Mouse (Mus musculus): ENCODE results near the gene Rit1. TPM values are rescaled to one million over a fixed set of nuclear protein-coding genes. Genes with fewer than 3 reads are reported as not detected.
"Not testable (repeated sequence)": the region's sequence is repeated elsewhere in the genome, so short reads cannot be mapped to it uniquely, and the experiment has no call there.

Gene Rit1
- 10 to 100 TPM; 47.9 to 51.3 TPM for total RNA-seq (2021)

DNA sequence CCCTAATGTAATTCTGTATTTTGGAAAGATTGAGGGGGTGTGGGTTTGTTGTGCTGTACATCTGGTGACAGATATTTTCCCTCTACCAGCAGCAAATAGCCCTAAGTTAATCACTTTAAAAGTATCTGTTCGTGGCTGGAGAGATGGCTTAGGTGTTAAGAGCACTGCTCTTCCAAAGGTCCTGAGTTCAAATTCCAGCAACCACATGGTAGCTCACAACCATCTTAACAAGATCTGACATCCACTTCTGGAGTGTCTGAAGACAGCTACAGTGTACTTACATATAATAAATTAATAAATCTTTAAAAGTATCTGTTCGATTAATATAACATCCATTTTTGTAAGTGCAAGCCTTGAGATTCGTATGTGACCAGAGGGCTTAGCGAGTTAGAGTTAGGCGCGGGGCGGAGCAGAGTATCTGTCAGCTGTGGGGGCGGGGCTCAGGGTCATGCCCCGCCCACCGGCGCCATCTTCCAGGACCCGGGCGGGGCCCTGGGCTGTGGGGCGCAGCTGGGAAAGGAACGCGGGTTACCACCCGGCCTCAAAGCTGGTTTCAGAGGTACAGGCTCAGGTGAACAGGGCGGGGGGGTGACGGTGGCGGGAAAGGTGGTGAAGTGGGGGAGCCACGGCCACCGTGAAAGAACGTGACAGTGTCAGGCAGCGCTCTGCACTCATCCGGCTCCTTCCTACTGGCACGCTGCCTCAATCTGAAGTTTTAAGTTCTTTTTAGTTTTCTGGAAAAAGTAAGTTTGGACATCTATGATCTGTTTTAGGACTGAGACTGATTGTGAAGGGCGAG is at the start of gene Rit1:
Gene Rit1 (plus strand): TSS at position 440 of the 799 bp plus-strand sequence.
- DNase-seq (ENCODE audit: low spot score in 2 of 2) = peak; percentile 72 to 76
- intact Hi-C loops (cut with DNase I) = no loop called here

DNA sequence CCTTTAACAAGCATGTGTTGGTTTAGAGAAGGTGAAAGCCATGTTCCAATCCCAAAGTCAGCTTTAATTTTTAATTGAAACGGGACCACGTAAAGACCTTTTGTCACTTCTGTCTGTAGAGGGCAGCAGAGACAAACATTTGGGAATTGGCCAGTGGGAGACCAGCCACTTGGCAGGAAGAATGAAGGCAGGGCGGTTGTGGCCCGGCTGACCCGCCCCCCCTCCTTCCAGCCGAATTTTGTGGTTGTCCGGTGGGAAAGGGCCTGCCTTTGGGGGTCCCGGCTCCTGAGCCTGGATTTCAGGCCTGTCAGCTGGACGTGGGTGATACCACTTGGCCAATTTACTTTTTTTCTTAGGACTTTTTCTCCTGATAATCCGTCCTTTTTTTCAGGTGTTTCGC is 39.2 kb upstream of the Rit1 start:
- peak in 1 of 2 experiments; percentile 37 for DNase-seq (ENCODE audit: low spot score in 2 of 2)
- intact Hi-C loops (cut with DNase I) = no loop called here

DNA sequence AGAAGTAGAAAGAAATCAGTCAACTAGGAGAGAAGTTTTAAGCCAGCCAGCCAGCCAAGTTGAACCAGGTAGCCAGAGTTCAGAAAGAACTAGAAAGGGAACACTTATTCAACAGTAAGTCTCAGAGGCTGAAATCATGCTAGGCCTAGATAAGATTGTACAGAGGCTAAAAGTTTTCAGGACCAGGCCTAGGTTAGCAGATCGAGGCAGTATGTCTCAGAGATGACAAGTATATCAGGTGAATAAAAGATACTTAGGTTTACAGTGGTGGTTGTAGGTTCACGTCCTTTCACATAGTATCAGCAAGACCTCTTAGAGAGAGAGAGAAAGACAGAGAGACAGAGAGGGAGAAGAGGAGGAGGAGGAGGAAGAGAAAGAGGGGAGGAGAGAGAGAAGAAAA is 32.8 kb upstream of the Rit1 start:
- intact Hi-C loops (cut with DNase I) = no loop called here
- DNase-seq (ENCODE audit: low spot score in 2 of 2) = no peak

DNA sequence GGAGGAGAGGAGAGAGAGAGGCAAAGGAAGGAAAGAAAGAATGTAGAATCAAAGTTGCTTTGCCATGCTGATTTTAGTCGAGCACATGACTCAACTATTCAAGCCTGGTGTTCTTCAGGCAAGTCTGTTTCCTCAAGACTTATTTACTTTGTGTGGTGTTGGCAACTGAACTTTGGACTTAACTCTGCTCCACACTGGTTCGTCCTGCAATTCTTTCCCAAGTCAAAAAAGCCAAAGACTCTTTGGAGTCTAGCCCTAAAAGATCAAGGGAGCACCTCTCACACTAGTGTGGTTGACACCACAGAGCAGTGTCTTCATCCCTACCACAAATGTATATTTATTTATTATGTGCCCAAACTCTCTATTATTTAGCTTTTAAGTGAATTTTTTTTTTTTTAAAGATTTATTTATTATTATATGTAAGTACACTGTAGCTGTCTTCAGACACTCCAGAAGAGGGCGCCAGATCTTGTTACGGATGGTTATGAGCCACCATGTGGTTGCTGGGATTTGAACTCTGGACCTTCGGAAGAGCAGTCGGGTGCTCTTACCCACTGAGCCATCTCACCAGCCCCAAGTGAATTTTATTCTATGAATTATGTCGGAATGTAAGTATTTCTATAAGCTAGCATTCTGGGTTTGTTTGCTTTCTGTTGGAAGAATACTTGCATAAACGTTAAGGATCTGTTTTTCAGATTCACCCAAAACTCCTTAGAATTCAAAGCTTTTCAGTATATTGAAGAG is 32.2 kb upstream of the Rit1 start:
- intact Hi-C loops (cut with DNase I) = no loop called here
- DNase-seq (ENCODE audit: low spot score in 2 of 2) = no peak

DNA sequence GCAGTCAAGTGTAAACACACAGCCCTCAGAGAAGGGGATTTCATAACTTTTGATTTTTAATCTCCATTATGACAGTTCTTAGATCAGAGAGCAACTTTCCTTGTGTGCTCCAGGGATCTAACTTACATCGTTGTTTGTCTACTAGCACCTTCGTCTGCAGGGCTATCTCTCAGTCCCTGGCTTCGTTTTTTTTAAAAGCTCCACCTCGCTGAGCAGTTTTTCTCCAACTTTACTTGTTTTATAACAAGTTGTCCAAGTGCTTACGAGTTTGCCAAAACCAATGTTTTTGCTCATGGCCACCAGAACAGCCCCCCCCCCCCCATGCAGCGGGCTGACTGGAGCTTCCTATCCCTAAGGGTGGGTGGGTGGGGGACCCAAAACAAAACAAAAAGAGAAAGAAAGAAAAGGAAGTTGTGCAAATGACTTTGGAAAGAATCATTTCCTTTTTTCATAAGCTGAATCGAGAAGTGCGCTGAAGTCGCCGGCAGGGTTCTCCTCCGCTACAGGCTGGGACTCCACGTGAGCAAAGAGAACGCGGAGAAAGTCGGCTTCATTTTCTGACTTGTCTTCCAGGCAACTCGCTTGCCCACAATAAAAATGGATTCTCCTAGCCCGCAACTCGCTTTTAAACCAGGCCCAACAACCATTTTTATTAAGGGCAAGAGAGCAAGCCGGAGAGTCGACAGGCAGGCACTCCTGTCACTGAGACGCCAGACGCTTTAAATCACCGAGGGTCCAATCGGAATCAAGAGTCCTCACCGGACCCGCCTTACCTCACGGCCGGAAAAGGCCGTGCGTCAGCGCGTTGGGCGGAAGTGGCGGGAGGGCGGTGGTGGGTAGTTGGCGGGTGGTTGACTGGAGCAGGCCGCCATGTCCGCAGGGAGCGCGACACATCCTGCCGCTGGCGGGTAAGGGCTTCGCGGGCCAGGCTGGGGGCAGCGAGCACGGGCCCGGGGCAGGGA is 31.4 kb upstream of the Rit1 start, which contains the start of gene Khdc4:
Gene Khdc4 (plus strand): TSS at position 824 of the 962 bp plus-strand sequence.
- DNase-seq (ENCODE audit: low spot score in 2 of 2) = peak; percentile 97 to 98
- intact Hi-C loops (cut with DNase I) = no loop called here

DNA sequence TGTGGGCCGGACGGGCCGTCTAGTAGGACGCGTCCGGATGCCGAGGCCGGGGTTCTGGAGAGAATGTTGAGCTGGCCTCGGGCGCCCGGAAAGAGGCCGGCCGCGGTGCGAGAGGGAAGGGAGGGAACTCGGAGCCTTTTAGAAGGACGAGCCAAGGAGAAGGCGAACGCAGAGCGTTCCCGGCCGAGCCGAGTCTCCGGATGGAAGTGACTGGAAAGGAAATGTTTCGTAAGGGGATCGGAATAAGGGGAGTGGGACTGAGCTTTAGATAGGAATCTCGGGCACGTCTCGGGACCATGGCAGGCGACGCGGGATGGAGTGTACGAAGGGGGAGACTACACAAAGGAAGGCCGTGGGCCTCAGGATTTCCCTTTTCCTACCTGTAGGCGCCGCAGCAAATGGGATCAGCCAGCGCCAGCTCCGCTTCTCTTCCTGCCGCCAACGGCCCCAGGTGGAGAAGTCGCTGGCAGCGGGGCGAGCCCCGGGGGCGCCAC is 30.6 kb upstream of the Rit1 start:
- intact Hi-C loops (cut with DNase I) = no loop called here

DNA sequence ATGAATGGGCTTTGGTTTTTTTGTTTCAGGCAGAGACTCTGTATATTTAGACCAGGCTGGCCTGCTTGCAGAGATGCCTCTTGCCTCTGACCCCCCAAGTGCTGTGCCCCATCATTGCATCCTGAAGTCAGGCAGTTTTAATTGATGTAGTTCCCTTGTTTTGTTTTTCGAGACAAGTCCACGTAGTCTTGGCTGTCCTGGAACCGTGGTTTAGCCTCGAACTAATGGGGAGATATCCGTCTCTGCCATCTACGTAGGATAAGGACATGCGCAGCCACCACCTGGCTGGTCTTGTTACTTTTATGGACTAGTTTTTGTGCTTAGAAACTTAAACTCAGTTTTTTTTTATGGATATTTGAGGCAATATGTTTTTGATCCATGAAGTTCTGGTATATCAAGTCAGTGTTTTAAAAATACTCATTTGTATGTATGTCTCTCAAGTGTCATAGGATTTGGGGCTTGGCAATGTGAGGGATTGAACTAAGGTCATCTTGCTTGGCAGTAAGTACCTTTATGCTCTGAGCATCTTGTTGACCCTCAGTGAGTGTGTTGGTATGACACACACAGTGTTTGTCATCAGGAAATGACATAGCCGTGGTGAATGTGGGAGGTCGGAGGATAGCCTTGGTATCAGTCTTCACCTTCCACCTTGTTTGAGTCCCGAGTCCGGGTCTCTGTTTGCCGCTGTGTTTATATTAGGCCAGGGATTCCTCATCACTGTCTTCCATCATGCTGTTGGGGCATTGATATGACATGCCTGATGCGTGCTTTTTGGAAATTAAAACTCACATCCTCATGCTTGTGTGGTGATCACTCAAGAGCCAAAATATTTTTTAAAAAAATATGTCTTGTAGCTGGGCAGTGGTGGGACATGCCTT is 29.7 kb upstream of the Rit1 start:
- DNase-seq (ENCODE audit: low spot score in 2 of 2) = no peak
- intact Hi-C loops (cut with DNase I) = no loop called here

More for the DNA sequence above, 30.6 kb upstream of the Rit1 start:
- no peak for DNase-seq (ENCODE audit: low spot score in 2 of 2)

DNA sequence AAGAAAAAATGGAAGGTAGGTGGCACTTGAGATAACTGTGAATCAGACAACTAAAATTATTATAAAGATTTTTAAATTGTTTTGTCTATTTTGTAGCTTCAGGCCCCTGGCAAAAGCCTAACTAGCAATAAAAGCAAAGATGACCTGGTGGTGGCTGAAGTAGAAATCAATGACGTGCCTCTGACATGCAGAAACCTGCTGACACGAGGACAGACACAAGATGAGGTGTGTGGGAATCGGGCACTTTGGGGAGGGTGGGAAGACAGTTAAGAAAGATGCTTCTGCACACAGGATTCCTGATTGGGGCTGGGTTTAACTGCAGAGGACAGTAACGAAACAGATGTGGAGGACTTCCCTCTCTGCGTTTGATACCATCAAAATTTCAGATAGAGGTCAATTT is 27.6 kb upstream of the Rit1 start:
- DNase-seq (ENCODE audit: low spot score in 2 of 2) = no peak
- intact Hi-C loops (cut with DNase I) = no loop called here

DNA sequence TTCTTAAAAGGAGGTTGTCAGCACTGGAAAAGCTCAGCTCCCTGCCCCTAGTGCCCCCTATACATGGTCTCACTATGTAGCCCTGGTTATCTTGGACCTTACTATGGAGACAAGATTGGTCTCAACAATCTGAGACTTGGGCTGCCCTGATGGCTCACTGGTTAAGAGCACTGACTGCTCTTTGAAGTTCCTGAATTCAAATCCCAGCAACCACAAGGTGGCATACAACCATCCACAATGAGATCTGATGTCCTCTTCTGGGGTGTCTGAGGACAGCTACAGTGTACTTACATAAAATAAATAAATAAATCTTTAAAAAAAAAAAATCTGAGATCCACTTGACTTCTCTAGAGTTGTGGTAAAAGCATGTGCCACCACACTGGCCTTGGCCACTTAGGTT is 21.1 kb upstream of the Rit1 start:
- intact Hi-C loops (cut with DNase I) = no loop called here
- no peak for DNase-seq (ENCODE audit: low spot score in 2 of 2)

DNA sequence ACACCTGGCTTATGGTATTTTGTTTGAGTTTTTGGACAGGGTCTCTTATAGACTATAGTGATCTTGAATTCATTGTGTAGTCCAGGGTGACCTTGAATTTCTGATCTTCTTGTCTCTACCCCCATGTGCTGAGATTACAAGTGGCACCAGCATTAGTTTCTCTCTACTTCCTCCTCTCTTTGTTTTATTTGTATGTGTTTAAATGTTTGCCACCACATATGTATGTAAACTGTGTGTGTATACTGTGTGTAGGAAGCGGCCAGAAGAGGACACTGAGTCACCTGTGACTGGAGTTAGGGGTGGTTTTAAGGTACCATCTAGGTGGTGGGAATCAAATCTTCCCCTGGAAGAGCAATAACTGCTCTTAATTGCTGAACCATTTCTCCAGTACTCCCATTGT is 18.6 kb upstream of the Rit1 start:
- intact Hi-C loops (cut with DNase I) = no loop called here
- no peak for DNase-seq (ENCODE audit: low spot score in 2 of 2)

DNA sequence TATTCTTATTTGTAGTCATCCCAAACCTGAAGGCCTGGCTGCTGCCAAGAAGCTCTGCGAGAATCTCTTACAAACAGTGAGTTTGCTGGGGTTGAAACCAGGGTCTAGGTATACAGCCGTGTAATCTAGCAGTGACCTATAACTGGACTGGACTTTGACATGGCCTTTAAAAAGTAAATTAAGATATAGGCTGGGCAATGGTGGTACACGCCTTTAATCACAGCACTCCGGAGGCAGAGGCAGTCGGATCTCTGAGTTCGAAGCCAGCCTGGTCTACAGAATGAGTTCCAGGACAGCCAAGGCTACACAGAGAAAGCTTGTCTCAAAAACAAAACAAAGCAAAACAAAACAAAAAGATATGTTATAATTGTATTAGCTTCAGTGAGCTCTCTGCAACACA is 17.8 kb upstream of the Rit1 start:
- no peak for DNase-seq (ENCODE audit: low spot score in 2 of 2)
- intact Hi-C loops (cut with DNase I) = no loop called here

DNA sequence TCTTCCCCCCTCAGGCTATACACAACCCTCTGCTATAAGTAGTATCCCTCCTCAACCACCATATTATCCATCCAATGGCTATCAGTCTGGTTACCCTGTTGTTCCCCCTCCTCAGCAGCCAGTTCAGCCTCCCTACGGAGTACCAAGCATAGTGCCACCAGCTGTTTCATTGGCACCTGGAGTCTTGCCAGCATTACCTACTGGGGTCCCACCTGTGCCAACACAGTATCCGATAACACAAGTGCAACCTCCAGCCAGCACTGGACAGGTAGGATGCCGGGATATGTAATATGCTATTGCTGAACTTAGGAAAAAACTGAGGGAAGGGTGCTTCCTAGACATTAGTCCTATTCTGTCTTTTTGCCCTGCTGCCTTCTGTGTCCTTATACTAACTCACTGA is 16.4 kb upstream of the Rit1 start:
- intact Hi-C loops (cut with DNase I) = no loop called here
- no peak for DNase-seq (ENCODE audit: low spot score in 2 of 2)

DNA sequence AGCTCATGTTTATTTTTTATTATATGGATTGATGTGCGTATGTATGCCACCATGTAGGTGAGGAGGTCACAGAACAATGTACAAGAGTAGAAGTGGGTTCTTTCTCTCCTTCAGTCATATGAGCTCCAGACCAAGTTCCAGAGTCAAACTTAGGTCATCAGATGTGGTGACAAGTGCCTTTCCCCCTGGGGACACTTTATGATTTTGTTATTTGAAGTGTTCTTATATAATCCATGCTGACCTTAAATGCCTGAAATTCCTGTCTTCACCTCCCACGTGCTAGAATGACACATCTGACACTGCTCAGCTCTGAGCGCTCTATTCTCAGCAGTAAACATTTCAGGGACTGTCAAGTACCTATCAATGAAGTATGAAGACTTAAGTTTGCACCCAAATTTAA is 15.4 kb upstream of the Rit1 start:
- intact Hi-C loops (cut with DNase I) = no loop called here
- no peak for DNase-seq (ENCODE audit: low spot score in 2 of 2)

DNA sequence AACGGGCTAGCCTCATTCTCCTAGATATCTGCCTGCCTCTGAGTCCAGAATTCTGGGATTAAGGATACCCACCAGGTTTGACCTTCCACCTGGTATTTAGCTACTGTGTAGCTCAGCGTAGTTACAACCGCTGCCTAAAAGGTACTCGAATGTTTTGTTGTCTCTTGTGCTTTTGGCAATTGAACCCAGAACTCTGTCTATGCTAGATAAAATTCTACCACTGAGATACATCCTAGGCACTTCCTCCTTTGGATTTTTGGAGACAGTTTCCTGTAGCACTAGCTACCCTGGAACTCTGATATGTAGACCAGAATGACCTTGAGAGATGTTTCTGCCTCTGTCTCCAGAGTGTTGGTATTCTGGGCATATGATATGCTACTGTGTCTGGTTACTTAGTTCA is 2.9 kb upstream of the Rit1 start:
- no peak for DNase-seq (ENCODE audit: low spot score in 2 of 2)
- intact Hi-C loops (cut with DNase I) = no loop called here

DNA sequence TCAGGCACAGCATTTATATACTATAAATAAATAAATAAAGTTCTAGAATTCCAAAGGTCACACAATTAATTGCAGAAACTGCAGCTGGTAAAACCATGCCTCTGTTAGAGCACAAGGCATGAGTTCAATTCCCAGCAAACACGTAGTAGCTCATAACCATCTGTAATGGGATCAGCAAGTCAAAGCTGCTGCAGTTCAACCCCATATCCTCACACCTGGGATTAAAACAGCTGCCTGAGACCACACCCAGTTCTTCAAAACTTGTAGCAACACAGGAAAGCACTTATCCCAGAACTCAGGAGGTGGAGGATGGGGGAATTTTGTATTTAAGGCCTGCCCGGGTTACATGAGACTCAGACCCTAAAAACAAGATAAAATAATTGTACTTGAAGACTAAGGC is 1.9 kb upstream of the Rit1 start:
- intact Hi-C loops (cut with DNase I) = no loop called here
- DNase-seq (ENCODE audit: low spot score in 2 of 2) = no peak

DNA sequence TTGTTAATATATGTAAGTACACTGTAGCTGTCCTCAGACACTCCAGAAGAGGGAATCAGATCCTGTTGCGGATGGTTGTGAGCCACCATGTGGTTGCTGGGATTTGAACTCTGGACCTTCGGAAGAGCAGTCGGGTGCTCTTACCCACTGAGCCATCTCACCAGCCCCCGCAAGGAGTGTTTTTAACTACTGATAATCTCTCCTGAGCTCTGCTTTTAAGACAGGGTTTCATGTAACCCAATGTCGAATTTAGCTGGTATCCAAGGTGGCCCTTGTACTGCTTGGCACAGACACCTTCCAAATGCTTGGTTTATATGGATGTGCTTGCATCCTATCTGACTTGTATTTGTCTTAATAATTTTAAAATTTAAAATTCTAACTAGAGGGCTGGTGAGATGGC is 922 bp upstream of the Rit1 start:
- intact Hi-C loops (cut with DNase I); DNase-seq (ENCODE audit: low spot score in 2 of 2): not testable (repeated sequence)

DNA sequence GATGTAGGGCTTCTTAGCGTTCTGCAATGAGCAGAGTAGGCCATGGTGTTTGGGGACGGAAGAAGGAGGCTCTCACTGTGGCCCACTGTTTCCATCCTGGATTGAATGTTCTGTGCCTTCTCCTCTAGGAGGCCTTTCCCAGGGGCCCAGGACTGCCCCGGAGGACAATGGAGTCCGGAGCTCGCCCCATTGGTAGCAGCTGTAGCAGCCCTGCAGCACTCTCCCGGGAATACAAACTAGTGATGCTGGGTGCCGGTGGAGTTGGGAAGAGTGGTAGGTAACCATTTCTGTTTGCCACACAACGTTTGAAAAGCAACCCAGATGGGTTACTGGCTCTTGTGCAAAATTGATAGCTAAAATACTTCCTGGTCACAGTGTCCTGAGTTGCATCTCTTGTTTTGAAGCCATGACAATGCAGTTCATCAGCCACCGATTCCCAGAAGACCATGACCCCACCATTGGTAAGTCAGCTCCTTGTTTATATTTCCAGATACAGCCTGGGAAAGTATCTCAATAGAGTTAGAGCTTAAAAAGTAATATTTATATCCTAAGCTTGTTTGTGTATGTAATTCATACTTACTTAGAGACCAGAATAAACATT is 660 bp downstream of the Rit1 start:
- DNase-seq (ENCODE audit: low spot score in 2 of 2) = peak in 1 of 2 experiments; percentile 40
- intact Hi-C loops (cut with DNase I) = no loop called here

DNA sequence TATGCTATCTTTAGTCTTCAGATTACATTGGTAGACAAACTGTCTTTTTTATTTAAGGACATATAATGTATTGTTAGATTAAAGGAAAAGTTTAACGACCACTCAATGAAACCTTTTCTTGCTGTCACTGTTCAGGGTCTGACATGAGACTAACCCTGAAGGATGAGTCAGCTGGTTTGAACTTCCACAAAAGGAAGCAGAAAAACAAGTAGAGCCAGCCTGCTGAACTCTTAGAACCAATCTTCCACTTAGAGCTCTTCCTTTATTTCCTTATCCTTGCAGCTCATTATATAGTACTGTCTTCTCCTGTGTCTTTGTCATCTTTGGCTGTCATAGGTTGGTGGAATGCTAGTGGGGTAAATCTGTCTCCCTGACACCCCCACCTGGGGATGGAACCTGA is 1.2 kb downstream of the Rit1 start:
- intact Hi-C loops (cut with DNase I) = no loop called here
- DNase-seq (ENCODE audit: low spot score in 2 of 2) = no peak

DNA sequence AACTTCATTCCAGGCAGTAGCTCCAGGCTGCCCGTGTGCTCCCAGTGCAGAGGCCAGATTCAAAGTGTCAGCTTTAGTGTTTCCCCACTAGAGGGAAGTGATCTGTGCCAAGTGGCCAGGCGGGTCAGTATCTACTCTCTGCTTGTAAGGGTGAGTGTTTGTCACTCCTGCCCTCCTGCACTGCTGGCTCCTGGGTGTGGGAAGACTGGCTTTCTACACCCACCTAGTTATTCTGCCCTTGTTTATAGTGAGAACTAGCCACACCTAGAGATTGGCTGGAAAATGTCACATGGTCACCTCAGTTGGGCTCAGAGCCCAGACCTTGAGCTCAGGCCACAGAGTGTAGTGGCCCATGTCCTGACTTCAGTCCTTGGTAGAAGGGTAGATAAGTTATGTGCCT is 2.5 kb downstream of the Rit1 start:
- intact Hi-C loops (cut with DNase I) = no loop called here
- DNase-seq (ENCODE audit: low spot score in 2 of 2) = no peak

Measured in left cerebral cortex, postnatal 36 days (tissue).